Mouse (Mus musculus) testis, adult 2 months (tissue): ENCODE measurements around the gene Wdr86.

Experiments used
- CTCF ChIP-seq: fragments of 200-500 bp; IDR thresholded peaks from 2 replicates; pipeline ENCODE4 v1.5.1; 2012; ENCODE audit warnings: low read depth, mild to moderate bottlenecking, inconsistent platforms, low read length, moderate library complexity; ENCODE audit not compliant: control insufficient read depth, insufficient read depth, insufficient replicate concordance
- POLR2A ChIP-seq: fragments of 200-500 bp; IDR thresholded peaks from 2 replicates; pipeline ENCODE4 v1.6.1; 2012; ENCODE audit warnings: low read depth, mild to moderate bottlenecking, inconsistent platforms, low read length, moderate library complexity; ENCODE audit not compliant: control insufficient read depth

GRCm38 (mm10) chr5:24779321-24779720 is 48.8 kb upstream of the Wdr86 start:
- TF ChIP-seq POLR2A (no peak), CTCF (no peak)
